Mouse (Mus musculus) c-Kit-positive CD71-negative TER-119-negative erythroid progenitor cells, embryonic 14.5 days (primary cell): ENCODE results near the gene Thada.

Experiments
- DNase-seq: peaks from one replicate; pipeline ENCODE4 v3.0.0-alpha.2; 2013; ENCODE audit warnings: low read depth

Gene Thada

GRCm38 (mm10) chr17:84287675-84288420 lies 178.2 kb downstream of the Thada start:
- no peak for DNase-seq

- no peak for DNase-seq
These were observed 179.5 kb downstream of the Thada start for GRCm38 (mm10) chr17:84286536-84286935.

GRCm38 (mm10) chr17:84282388-84283280 lies 183.4 kb downstream of the Thada start:
- no peak for DNase-seq

- DNase-seq = no peak
These were observed 187.0 kb downstream of the Thada start for GRCm38 (mm10) chr17:84279001-84279400.

- DNase-seq = no peak
These were observed 187.6 kb downstream of the Thada start for GRCm38 (mm10) chr17:84278193-84278953.

- no peak for DNase-seq
These were observed 191.0 kb downstream of the Thada start for GRCm38 (mm10) chr17:84274999-84275398.

GRCm38 (mm10) chr17:84274163-84274562 lies 191.8 kb downstream of the Thada start:
- no peak for DNase-seq

- no peak for DNase-seq
These were observed 193.3 kb downstream of the Thada start for GRCm38 (mm10) chr17:84272557-84273261.

- DNase-seq = no peak
These were observed 194.3 kb downstream of the Thada start for GRCm38 (mm10) chr17:84271566-84272202.

GRCm38 (mm10) chr17:84269722-84270121 lies 196.3 kb downstream of the Thada start:
- DNase-seq = no peak

- DNase-seq = no peak
These were observed 197.6 kb downstream of the Thada start for GRCm38 (mm10) chr17:84268450-84268849.

GRCm38 (mm10) chr17:84267456-84268074 lies 198.4 kb downstream of the Thada start:
- no peak for DNase-seq

- no peak for DNase-seq
These were observed 199.7 kb downstream of the Thada start for GRCm38 (mm10) chr17:84266161-84266948.

GRCm38 (mm10) chr17:84265480-84266130 lies 200.4 kb downstream of the Thada start:
- no peak for DNase-seq

- no peak for DNase-seq
These were observed 201.7 kb downstream of the Thada start for GRCm38 (mm10) chr17:84264305-84264704.

GRCm38 (mm10) chr17:84263591-84263990 lies 202.4 kb downstream of the Thada start:
- no peak for DNase-seq

GRCm38 (mm10) chr17:84262325-84262979 lies 203.6 kb downstream of the Thada start:
- no peak for DNase-seq

- no peak for DNase-seq
These were observed 205.0 kb downstream of the Thada start for GRCm38 (mm10) chr17:84261010-84261409.

GRCm38 (mm10) chr17:84260226-84260625 lies 205.8 kb downstream of the Thada start:
- no peak for DNase-seq
